Mouse (Mus musculus): Measurements from ENCODE around the gene Rnf146. TPM values are rescaled to one million over a fixed set of nuclear protein-coding genes. Genes with fewer than 3 reads are reported as not detected.
A peak's percentile ranks its signal among the peaks of the same experiment; 100 is the strongest.
"Not testable (repeated sequence)": the region's sequence is repeated elsewhere in the genome, so short reads cannot be mapped to it uniquely, and the experiment has no call there.

Rnf146 gene
- 31.4 and 36.0 TPM in 2 replicates for polyA plus RNA-seq (2015; fragmentation: Nextera tagmentation; extraction: Ambion mirVana)

GRCm38 (mm10) chr10:29362197-29362900 lies at the start of gene Rnf146:
TSS of gene Rnf146 (minus strand) at chr10:29362442.
- Histone ChIP-seq H3K9ac (peak within 1 kb of the TSS; percentile 99), H3K9me3 (no peaks in the 10 kb centered on the region), H3K27ac (replicated peaks) (peak within 1 kb of the TSS; percentile 99), H3K27me3 (replicated peaks) (no peaks in the 10 kb centered on the region), H3K36me3 (no peaks in the 10 kb centered on the region), H3K4me1 (peaks cover 28% of the 10 kb centered on the region), H3K4me3 (peak within 1 kb of the TSS; percentile 95), H3K4me2 (peak within 1 kb of the TSS; percentile 84)
- no peak for ATAC-seq (ENCODE audit: extremely low read depth, insufficient number of reproducible peaks, low FRiP score, low TSS enrichment)
- 11% methylated on average over 15 of the region's 15 CpGs for WGBS

GRCm38 (mm10) chr10:29402656-29403268 lies 40.5 kb upstream of the Rnf146 start:
- Histone ChIP-seq H3K9ac (no peak overlapping the region), H3K27ac (replicated peaks) (no peak overlapping the region), H3K36me3 (no peaks in the 10 kb centered on the region), H3K27me3 (replicated peaks) (no peaks in the 10 kb centered on the region), H3K4me3 (no peak overlapping the region), H3K4me1 (no peaks in the 10 kb centered on the region), H3K9me3 (no peaks in the 10 kb centered on the region), H3K4me2 (0 out of 2 replicates have a peak overlapping the region, but pooled peaks have one; percentile 11)
- whole genome bisulfite sequencing: 63% methylated on average over 8 of the region's 8 CpGs
- ATAC-seq (ENCODE audit: extremely low read depth, insufficient number of reproducible peaks, low FRiP score, low TSS enrichment): no peak

- not testable (repeated sequence) for H3K36me3 ChIP-seq; H3K9ac ChIP-seq; H3K4me2 ChIP-seq; H3K4me3 ChIP-seq; H3K4me1 ChIP-seq; H3K27me3 ChIP-seq (replicated peaks); H3K27ac ChIP-seq (replicated peaks); ATAC-seq (ENCODE audit: extremely low read depth, insufficient number of reproducible peaks, low FRiP score, low TSS enrichment); H3K9me3 ChIP-seq
- WGBS: 63% methylated on average over 2 of the region's 2 CpGs
Observed at GRCm38 (mm10) chr10:29394890-29395289, 32.6 kb upstream of the Rnf146 start.

- no peaks in the 10 kb centered on the region for H3K36me3 ChIP-seq
- H3K9ac ChIP-seq: no peak overlapping the region
- no peak overlapping the region for H3K4me3 ChIP-seq
- H3K4me1 ChIP-seq: no peaks in the 10 kb centered on the region
- H3K27ac ChIP-seq (replicated peaks): no peak overlapping the region
- H3K4me2 ChIP-seq: no peak overlapping the region
- no peaks in the 10 kb centered on the region for H3K9me3 ChIP-seq
- ATAC-seq (ENCODE audit: extremely low read depth, insufficient number of reproducible peaks, low FRiP score, low TSS enrichment): no peak
- 77% methylated on average over 2 of the region's 2 CpGs for WGBS
- no peaks in the 10 kb centered on the region for H3K27me3 ChIP-seq (replicated peaks)
Observed at GRCm38 (mm10) chr10:29381558-29381957, 19.3 kb upstream of the Rnf146 start.

- ATAC-seq (ENCODE audit: extremely low read depth, insufficient number of reproducible peaks, low FRiP score, low TSS enrichment): no peak
- Histone ChIP-seq H3K27me3 (replicated peaks) (no peaks in the 10 kb centered on the region), H3K27ac (replicated peaks) (no peak overlapping the region), H3K4me1 (no peaks in the 10 kb centered on the region), H3K4me2 (no peak overlapping the region), H3K36me3 (no peaks in the 10 kb centered on the region), H3K9me3 (no peaks in the 10 kb centered on the region), H3K9ac (no peak overlapping the region), H3K4me3 (no peak overlapping the region)
- WGBS: 77% methylated on average over 5 of the region's 5 CpGs
Observed at GRCm38 (mm10) chr10:29374065-29374464, 11.8 kb upstream of the Rnf146 start.

- under 1% methylated on average over 88 of the region's 100 CpGs for WGBS
- Histone ChIP-seq H3K4me1 (peaks cover 34% of the 10 kb centered on the region), H3K27me3 (replicated peaks) (no peaks in the 10 kb centered on the region), H3K36me3 (no peaks in the 10 kb centered on the region), H3K4me3 (peak overlapping the region; percentile 95), H3K9me3 (no peaks in the 10 kb centered on the region), H3K9ac (peak overlapping the region; percentile 99), H3K4me2 (peak overlapping the region; percentile 84), H3K27ac (replicated peaks) (peak overlapping the region; percentile 99)
- ATAC-seq (ENCODE audit: extremely low read depth, insufficient number of reproducible peaks, low FRiP score, low TSS enrichment): peak; percentile 93
Observed at GRCm38 (mm10) chr10:29361464-29362196, 612 bp downstream of the Rnf146 start.

GRCm38 (mm10) chr10:29361095-29361463 lies 1.2 kb downstream of the Rnf146 start:
- no peaks in the 10 kb centered on the region for H3K36me3 ChIP-seq

GRCm38 (mm10) chr10:29354183-29354582 lies 8.1 kb downstream of the Rnf146 start:
- no peak overlapping the region for H3K27ac ChIP-seq (replicated peaks)
- no peaks in the 10 kb centered on the region for H3K9me3 ChIP-seq
- H3K4me2 ChIP-seq: no peak overlapping the region
- H3K27me3 ChIP-seq (replicated peaks): no peaks in the 10 kb centered on the region
- no peak for ATAC-seq (ENCODE audit: extremely low read depth, insufficient number of reproducible peaks, low FRiP score, low TSS enrichment)
- H3K4me1 ChIP-seq: peaks cover 41% of the 10 kb centered on the region
- no peak overlapping the region for H3K4me3 ChIP-seq
- peaks cover 36% of the 10 kb centered on the region for H3K36me3 ChIP-seq
- no peak overlapping the region for H3K9ac ChIP-seq
- 72% methylated on average over 7 of the region's 7 CpGs for WGBS

More at GRCm38 (mm10) chr10:29361095-29361463, 1.2 kb downstream of the Rnf146 start:
- Histone ChIP-seq H3K4me2 (peak overlapping the region; percentile 84), H3K27ac (replicated peaks) (peak overlapping the region; percentile 99), H3K9me3 (no peaks in the 10 kb centered on the region), H3K4me1 (peaks cover 40% of the 10 kb centered on the region), H3K9ac (peak overlapping the region; percentile 99), H3K4me3 (peak overlapping the region; percentile 95), H3K27me3 (replicated peaks) (no peaks in the 10 kb centered on the region)
- ATAC-seq (ENCODE audit: extremely low read depth, insufficient number of reproducible peaks, low FRiP score, low TSS enrichment): no peak
- 3% methylated on average over 6 of the region's 6 CpGs for WGBS

GRCm38 (mm10) chr10:29352575-29352974 lies 9.7 kb downstream of the Rnf146 start:
- Histone ChIP-seq H3K27ac (replicated peaks) (0 out of 2 replicates have a peak overlapping the region, but pooled peaks have one; percentile 24), H3K4me3 (no peak overlapping the region), H3K4me2 (no peak overlapping the region), H3K9ac (0 out of 2 replicates have a peak overlapping the region, but pooled peaks have one; percentile 28), H3K4me1 (peaks cover 36% of the 10 kb centered on the region), H3K27me3 (replicated peaks) (no peaks in the 10 kb centered on the region), H3K36me3 (peaks cover 45% of the 10 kb centered on the region), H3K9me3 (no peaks in the 10 kb centered on the region)
- WGBS: 27% methylated on average over 3 of the region's 3 CpGs
- ATAC-seq (ENCODE audit: extremely low read depth, insufficient number of reproducible peaks, low FRiP score, low TSS enrichment): no peak

GRCm38 (mm10) chr10:29351420-29351819 lies 10.8 kb downstream of the Rnf146 start:
- ATAC-seq (ENCODE audit: extremely low read depth, insufficient number of reproducible peaks, low FRiP score, low TSS enrichment): no peak
- 73% methylated on average over 2 of the region's 2 CpGs for WGBS
- no peak overlapping the region for H3K9ac ChIP-seq
- H3K4me1 ChIP-seq: peaks cover 26% of the 10 kb centered on the region
- no peak overlapping the region for H3K4me3 ChIP-seq
- H3K27me3 ChIP-seq (replicated peaks): no peaks in the 10 kb centered on the region
- no peaks in the 10 kb centered on the region for H3K9me3 ChIP-seq
- no peak overlapping the region for H3K27ac ChIP-seq (replicated peaks)
- H3K36me3 ChIP-seq: peaks cover 56% of the 10 kb centered on the region
- no peak overlapping the region for H3K4me2 ChIP-seq

- H3K9me3 ChIP-seq: no peaks in the 10 kb centered on the region
- no peak overlapping the region for H3K4me2 ChIP-seq
- H3K36me3 ChIP-seq: peaks cover 68% of the 10 kb centered on the region
- H3K4me1 ChIP-seq: peaks cover 8% of the 10 kb centered on the region; the same call in 1 of the 2 replicates
- no peak for ATAC-seq (ENCODE audit: extremely low read depth, insufficient number of reproducible peaks, low FRiP score, low TSS enrichment)
- no peak overlapping the region for H3K27ac ChIP-seq (replicated peaks)
- H3K9ac ChIP-seq: no peak overlapping the region
- H3K4me3 ChIP-seq: no peak overlapping the region
- H3K27me3 ChIP-seq (replicated peaks): no peaks in the 10 kb centered on the region
- 92% methylated on average over 7 of the region's 7 CpGs for WGBS
Observed at GRCm38 (mm10) chr10:29346638-29347037, 15.6 kb downstream of the Rnf146 start.

All from heart, embryonic 13.5 days (tissue).